Mouse (Mus musculus): ENCODE results near the gene Gm21800.
"Not testable (repeated sequence)": the region's sequence is repeated elsewhere in the genome, so short reads cannot be mapped to it uniquely, and the experiment has no call there.

Gene Gm21800

GRCm38 (mm10) chrY:41406198-41406597 is at the start of gene Gm21800:
TSS of gene Gm21800 (plus strand) at chrY:41406498.
- DNase-seq (ENCODE audit: low spot score in 2 of 2), result not testable (repeated sequence)

Data from spleen, postnatal 14 days (tissue).